ENCODE assay signal across 20 mouse cellular contexts in the genomic region with DNA sequence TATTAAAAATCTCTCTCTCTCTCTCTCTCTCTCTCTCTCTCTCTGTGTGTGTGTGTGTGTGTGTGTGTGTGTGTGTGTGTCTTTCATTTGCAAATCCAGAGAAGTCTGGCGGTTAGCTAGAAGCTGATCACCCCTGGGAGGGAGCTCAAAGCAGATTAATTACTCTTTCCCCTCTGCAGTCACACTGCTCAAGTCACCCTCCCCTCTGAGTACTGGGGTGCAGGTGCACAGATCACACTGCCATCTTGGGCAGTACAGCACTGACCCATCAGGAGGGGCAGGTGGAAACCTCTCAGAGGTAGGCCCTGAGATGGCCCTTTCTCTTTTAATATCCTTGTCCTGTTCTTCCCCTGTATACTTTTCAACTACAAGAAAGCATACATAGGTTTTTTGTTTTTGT. TPM values are rescaled to one million over a fixed set of nuclear protein-coding genes. Genes with fewer than 3 reads are reported as not detected.
DNase-seq lines count a peak whose midpoint lies in the region; ATAC-seq and TF ChIP-seq lines count a peak whose summit lies in the region.
"Had no signal": no experiment of that assay in that cellular context is flagged by ENCODE, and none has a peak within 500 bp of the region (broad histone marks: within the 10 kb centered on the region; RNA-seq: fewer than 3 reads in every experiment).

No protein-coding gene starts in this region.

- H3K79me2 ChIP-seq in heart, adult 2 months (replicated peaks; ENCODE audit: control insufficient read depth, insufficient read depth, low read length): no peaks in the 10 kb centered on the region

- 28% methylated on average over 1 of the region's 1 CpGs for WGBS in hindbrain, embryonic 11.5 days
- WGBS in hindbrain, postnatal 0 days: 19% methylated on average over 1 of the region's 1 CpGs
- 6% methylated on average over 1 of the region's 1 CpGs for WGBS in midbrain, embryonic 11.5 days
- WGBS in midbrain, embryonic 15.5 days: 11% methylated on average over 1 of the region's 1 CpGs
- 71% methylated on average over 1 of the region's 1 CpGs for WGBS in heart, adult 2 months

- no peak for DNase-seq in hindbrain, embryonic 11.5 days (ENCODE audit: low spot score)
- DNase-seq in hindbrain, postnatal 0 days (ENCODE audit: low spot score): no peak
- DNase-seq in midbrain, embryonic 11.5 days (ENCODE audit: low spot score, missing footprints): no peak
- peak; percentile 25 for DNase-seq in retina, adult 2 months (ENCODE audit: low read depth, low spot score)
- no peak for DNase-seq in retina, embryonic 14.5 days (ENCODE audit: low spot score)
- DNase-seq in heart, adult 2 months: no peak
- DNase-seq in layer of hippocampus, adult 9-11 months: no peak
- DNase-seq: adrenal gland, postnatal 10 days; cerebellum, adult 11-12 months; cerebellum, adult 9-10 months; cerebellum, postnatal 36 days; gastrocnemius, postnatal 36 days; heart, adult 11 months; heart, postnatal 10 days; heart, postnatal 4 days had no signal

- intact Hi-C loops in heart, adult 2 months (cut with DNase I): no loop called here

- H3K9ac ChIP-seq in hindbrain, embryonic 11.5 days (ENCODE audit: low read depth, low read length): no peak overlapping the region
- H3K9ac ChIP-seq in hindbrain, postnatal 0 days (replicated peaks; ENCODE audit: low read length): no peak overlapping the region
- H3K9ac ChIP-seq in midbrain, embryonic 11.5 days (ENCODE audit: low read length): no peak overlapping the region
- H3K9ac ChIP-seq in midbrain, embryonic 15.5 days: no peak overlapping the region
- no peak overlapping the region for H3K9ac ChIP-seq in heart, adult 2 months (ENCODE audit: low read depth, low read length)
- H3K9ac ChIP-seq: embryonic facial prominence, embryonic 13.5 days; forebrain, embryonic 13.5 days had no signal

- peak; percentile 64; the same call in 1 of the 2 replicates for ATAC-seq in hindbrain, embryonic 11.5 days (ENCODE audit: low FRiP score)
- no peak for ATAC-seq in hindbrain, postnatal 0 days
- ATAC-seq in midbrain, embryonic 11.5 days (ENCODE audit: low FRiP score): peak; percentile 54; the same call in 1 of the 2 replicates
- ATAC-seq in midbrain, embryonic 15.5 days (replicated peaks): no peak
- ATAC-seq: forebrain, embryonic 13.5 days had no signal

- TF ChIP-seq EP300 in heart, adult 2 months (IDR thresholded peaks at IDR 0.05; ENCODE audit: insufficient read depth, low read depth, low read length): no peak

- H3K27ac ChIP-seq in hindbrain, embryonic 11.5 days (ENCODE audit: low read depth, low read length): no peak overlapping the region
- H3K27ac ChIP-seq in hindbrain, postnatal 0 days: no peak overlapping the region
- no peak overlapping the region for H3K27ac ChIP-seq in midbrain, embryonic 11.5 days (ENCODE audit: low read depth, low read length)
- H3K27ac ChIP-seq in midbrain, embryonic 15.5 days: no peak overlapping the region
- H3K27ac ChIP-seq in heart, adult 2 months: no peak overlapping the region
- H3K27ac ChIP-seq: embryonic facial prominence, embryonic 13.5 days; forebrain, embryonic 13.5 days; heart, embryonic 10.5 days had no signal

- no peaks in the 10 kb centered on the region for H3K36me3 ChIP-seq in hindbrain, embryonic 11.5 days (ENCODE audit: control insufficient read depth, insufficient read depth, low read length)
- H3K36me3 ChIP-seq in hindbrain, postnatal 0 days (ENCODE audit: insufficient read depth, low read length): no peaks in the 10 kb centered on the region
- H3K36me3 ChIP-seq in midbrain, embryonic 11.5 days (ENCODE audit: control insufficient read depth, insufficient read depth, low read length): no peaks in the 10 kb centered on the region
- H3K36me3 ChIP-seq in midbrain, embryonic 15.5 days (replicated peaks): no peaks in the 10 kb centered on the region
- no peaks in the 10 kb centered on the region for H3K36me3 ChIP-seq in heart, adult 2 months (ENCODE audit: control insufficient read depth, insufficient read depth, low read length)
- H3K36me3 ChIP-seq: embryonic facial prominence, embryonic 13.5 days; heart, embryonic 10.5 days had no signal

- no peaks in the 10 kb centered on the region for H3K9me3 ChIP-seq in hindbrain, embryonic 11.5 days (ENCODE audit: control insufficient read depth, low read length)
- H3K9me3 ChIP-seq in hindbrain, postnatal 0 days (ENCODE audit: low read length): no peaks in the 10 kb centered on the region
- no peaks in the 10 kb centered on the region for H3K9me3 ChIP-seq in midbrain, embryonic 11.5 days (ENCODE audit: control insufficient read depth, low read length)
- no peaks in the 10 kb centered on the region for H3K9me3 ChIP-seq in midbrain, embryonic 15.5 days
- H3K9me3 ChIP-seq: embryonic facial prominence, embryonic 13.5 days; forebrain, embryonic 13.5 days; heart, embryonic 10.5 days had no signal

- H3K4me2 ChIP-seq in hindbrain, embryonic 11.5 days (replicated peaks; ENCODE audit: low read depth, low read length): no peak overlapping the region
- no peak overlapping the region for H3K4me2 ChIP-seq in hindbrain, postnatal 0 days (ENCODE audit: low read depth, low read length)
- H3K4me2 ChIP-seq in midbrain, embryonic 11.5 days: no peak overlapping the region
- no peak overlapping the region for H3K4me2 ChIP-seq in midbrain, embryonic 15.5 days
- H3K4me2 ChIP-seq: embryonic facial prominence, embryonic 13.5 days; forebrain, embryonic 13.5 days had no signal

- no peaks in the 10 kb centered on the region for H3K4me1 ChIP-seq in hindbrain, embryonic 11.5 days (replicated peaks; ENCODE audit: control insufficient read depth, insufficient read depth, low read length)
- no peaks in the 10 kb centered on the region for H3K4me1 ChIP-seq in hindbrain, postnatal 0 days (ENCODE audit: insufficient read depth, low read length)
- no peaks in the 10 kb centered on the region for H3K4me1 ChIP-seq in midbrain, embryonic 11.5 days (ENCODE audit: control insufficient read depth, insufficient read depth, low read length)
- no peaks in the 10 kb centered on the region for H3K4me1 ChIP-seq in midbrain, embryonic 15.5 days
- H3K4me1 ChIP-seq in heart, adult 2 months (ENCODE audit: control insufficient read depth, insufficient read depth, low read length): no peaks in the 10 kb centered on the region
- H3K4me1 ChIP-seq: embryonic facial prominence, embryonic 13.5 days; forebrain, embryonic 13.5 days; heart, embryonic 10.5 days had no signal

- no peak overlapping the region for H3K4me3 ChIP-seq in hindbrain, embryonic 11.5 days (ENCODE audit: low read depth, low read length)
- H3K4me3 ChIP-seq in hindbrain, postnatal 0 days (ENCODE audit: low read length): no peak overlapping the region
- H3K4me3 ChIP-seq in midbrain, embryonic 11.5 days (ENCODE audit: low read depth, low read length): no peak overlapping the region
- H3K4me3 ChIP-seq in midbrain, embryonic 15.5 days: no peak overlapping the region
- H3K4me3 ChIP-seq in heart, adult 2 months: no peak overlapping the region
- H3K4me3 ChIP-seq: embryonic facial prominence, embryonic 13.5 days; forebrain, embryonic 13.5 days; heart, embryonic 10.5 days had no signal

- no peak for TF ChIP-seq POLR2A in heart, adult 2 months (IDR thresholded peaks at IDR 0.05; ENCODE audit: insufficient read depth, low read depth, low read length)

- no peaks in the 10 kb centered on the region for H3K27me3 ChIP-seq in hindbrain, embryonic 11.5 days (ENCODE audit: control insufficient read depth, insufficient read depth, low read length)
- H3K27me3 ChIP-seq in hindbrain, postnatal 0 days (ENCODE audit: insufficient read depth, low read length): no peaks in the 10 kb centered on the region
- H3K27me3 ChIP-seq in midbrain, embryonic 11.5 days (ENCODE audit: control insufficient read depth, insufficient read depth, low read length): no peaks in the 10 kb centered on the region
- no peaks in the 10 kb centered on the region for H3K27me3 ChIP-seq in midbrain, embryonic 15.5 days (replicated peaks)
- no peaks in the 10 kb centered on the region for H3K27me3 ChIP-seq in heart, adult 2 months (ENCODE audit: control insufficient read depth, insufficient read depth, low read length)
- H3K27me3 ChIP-seq: embryonic facial prominence, embryonic 13.5 days; forebrain, embryonic 13.5 days had no signal

- no peak for TF ChIP-seq CTCF in hindbrain, postnatal 0 days (IDR thresholded peaks at IDR 0.05; ENCODE audit: low read depth)
- TF ChIP-seq CTCF in heart, adult 2 months (IDR thresholded peaks at IDR 0.05): no peak

RNA-seq across cellular contexts. Expression of gene Tmem40, which starts 15.9 kb away (rescaled TPM):
- 1.9 and 2.1 TPM in 2 replicates for polyA plus RNA-seq in hindbrain, embryonic 11.5 days (2014; fragmentation: Nextera tagmentation; extraction: Ambion mirVana)
- 0.68 and 2.5 TPM in 2 replicates for total RNA-seq in hindbrain, postnatal 0 days (2014; rRNA removed)
- 2.5 and 2.9 TPM in 2 replicates for polyA plus RNA-seq in hindbrain, postnatal 0 days (2015; fragmentation: Nextera tagmentation; extraction: Ambion mirVana)
- 1.4 and 2.1 TPM in 2 replicates for polyA plus RNA-seq in midbrain, embryonic 11.5 days (2014; fragmentation: Nextera tagmentation; extraction: Ambion mirVana)
- polyA plus RNA-seq in midbrain, embryonic 15.5 days (2015; fragmentation: Nextera tagmentation; extraction: Ambion mirVana): 0.74 and 1.2 TPM in 2 replicates
- total RNA-seq in heart, adult 2 months (2021): 1 to 10 TPM in 1 of 2 experiments, not detected in 1; 2.4 TPM
- polyA plus RNA-seq in heart, adult 2 months (2012; rRNA removed): 0.47 and 0.92 TPM in 2 replicates
- polyA plus RNA-seq: C2C12 had no signal

RNA-seq across cellular contexts. Expression of gene Cand2, which starts 28.0 kb away (rescaled TPM):
- 20.2 and 23.3 TPM in 2 replicates for polyA plus RNA-seq in hindbrain, embryonic 11.5 days (2014; fragmentation: Nextera tagmentation; extraction: Ambion mirVana)
- total RNA-seq in hindbrain, postnatal 0 days (2014; rRNA removed): 10.5 and 12.5 TPM in 2 replicates
- 4.5 and 5.5 TPM in 2 replicates for polyA plus RNA-seq in hindbrain, postnatal 0 days (2015; fragmentation: Nextera tagmentation; extraction: Ambion mirVana)
- polyA plus RNA-seq in midbrain, embryonic 11.5 days (2014; fragmentation: Nextera tagmentation; extraction: Ambion mirVana): 24.6 and 27.5 TPM in 2 replicates
- polyA plus RNA-seq in midbrain, embryonic 15.5 days (2015; fragmentation: Nextera tagmentation; extraction: Ambion mirVana): 11.4 and 12.2 TPM in 2 replicates
- total RNA-seq in heart, adult 2 months (2021): 10 to 100 TPM; 69.3 to 77.2 TPM
- 59.0 and 68.4 TPM in 2 replicates for polyA plus RNA-seq in heart, adult 2 months (2012; rRNA removed)

Comparison
In these comparisons a context has a peak if more than half of its experiments do, and no peak if none do; other contexts are left out.
1. ATAC-seq: peak in hindbrain, embryonic 11.5 days (single experiment) and midbrain, embryonic 11.5 days (single experiment); none in hindbrain, postnatal 0 days (single experiment) and midbrain, embryonic 15.5 days (single experiment).